Mouse (Mus musculus) G1E (cell line): ENCODE data around the gene Zfp687.

Source experiments
- CTCF ChIP-seq: IDR thresholded peaks from 2 replicates; pipeline ENCODE4 v1.5.1; 2012; ENCODE audit warnings: low read depth, low read length, inconsistent platforms, mixed read lengths
- POLR2AphosphoS5 ChIP-seq: IDR thresholded peaks from 2 replicates; pipeline ENCODE4 v1.6.1; 2012; ENCODE audit warnings: low read depth, low read length, inconsistent platforms; ENCODE audit not compliant: insufficient replicate concordance
- TAL1 ChIP-seq: conservative IDR thresholded peaks from 2 replicates; pipeline ENCODE4 v1.6.1; 2012; ENCODE audit warnings: low read depth, low read length, inconsistent platforms, mixed read lengths

DNA sequence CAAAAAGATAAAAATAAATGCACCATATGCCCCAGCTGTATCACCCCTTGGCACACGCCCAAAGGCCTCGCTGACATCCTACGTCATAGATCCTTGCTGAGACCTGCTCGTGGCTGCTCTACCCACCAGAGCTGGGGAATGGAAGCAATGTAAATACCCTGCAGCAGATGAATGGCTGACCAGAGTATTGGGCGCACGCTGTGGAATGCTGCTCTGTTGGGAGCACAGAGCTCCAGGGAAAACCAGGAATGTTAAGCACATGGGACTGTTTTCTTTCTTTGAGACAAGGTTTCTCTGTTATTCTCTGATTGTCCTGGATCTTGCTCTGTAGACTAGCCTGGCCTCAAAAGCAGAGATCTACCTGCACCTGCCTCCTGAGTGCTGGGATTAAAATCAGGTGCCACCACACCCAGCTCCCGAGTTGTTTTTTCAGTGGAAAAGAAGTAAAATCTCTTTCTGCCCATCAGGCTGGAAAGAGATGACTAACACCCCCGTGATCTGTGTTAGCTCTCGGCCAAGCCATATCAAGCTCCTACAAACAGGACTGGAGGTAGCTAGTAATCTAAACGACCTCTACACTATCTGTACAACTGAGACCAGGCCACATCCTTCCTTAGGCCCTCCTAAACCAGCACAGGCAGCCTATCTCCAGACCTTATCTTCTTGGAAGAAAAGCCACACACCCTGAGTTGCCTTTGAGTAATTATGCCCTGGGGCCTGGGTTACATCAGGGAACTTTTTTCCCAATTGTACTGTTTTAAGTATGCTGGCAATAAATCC lies 39.4 kb upstream of the Zfp687 start:
- no peak for TF ChIP-seq CTCF
- no peak for TF ChIP-seq POLR2AphosphoS5
- no peak for TF ChIP-seq TAL1
